Mouse (Mus musculus) neural tube, embryonic 11.5 days (tissue): ENCODE data around the gene Eif4g3. TPM values are rescaled to one million over a fixed set of nuclear protein-coding genes. Genes with fewer than 3 reads are reported as not detected.

Experiments
- ATAC-seq: fragments of 200-750 bp; cut with Nextera tagmentation; 2 replicates; pipeline ENCODE4 v1.8.0; 2017; ENCODE audit warnings: moderate number of reproducible peaks, mild to moderate bottlenecking, moderate TSS enrichment, moderate library complexity; ENCODE audit not compliant: insufficient read depth, low FRiP score, low TSS enrichment
- DNase-seq: peaks from one replicate; pipeline ENCODE4 v3.0.0-alpha.2; 2015; ENCODE audit warnings: low spot score
- H3K27ac ChIP-seq: fragments of 300-500 bp; sonication (generic); 2 replicates; pipeline ENCODE4 v1.5.1; 2014; ENCODE audit warnings: low read depth, mild to moderate bottlenecking, low read length
- H3K27me3 ChIP-seq: fragments of 300-500 bp; sonication (generic); 2 replicates; pipeline ENCODE4 v1.6.1; 2014; ENCODE audit warnings: mild to moderate bottlenecking, low read length, mixed read lengths; ENCODE audit not compliant: control insufficient read depth, insufficient read depth
- H3K36me3 ChIP-seq: fragments of 300-500 bp; sonication (generic); 2 replicates; pipeline ENCODE4 v1.6.1; 2014; ENCODE audit warnings: mild to moderate bottlenecking, low read length, moderate library complexity, mixed read lengths; ENCODE audit not compliant: control insufficient read depth, insufficient read depth
- H3K4me1 ChIP-seq: fragments of 300-500 bp; sonication (generic); 2 replicates; pipeline ENCODE4 v1.6.1; 2014; ENCODE audit warnings: low read length, mixed read lengths; ENCODE audit not compliant: control insufficient read depth, insufficient read depth
- H3K4me2 ChIP-seq: fragments of 300-500 bp; sonication (generic); 2 replicates; pipeline ENCODE4 v1.6.1; 2014; ENCODE audit warnings: low read depth, mild to moderate bottlenecking, moderate library complexity
- H3K4me3 ChIP-seq: fragments of 300-500 bp; sonication (generic); 2 replicates; pipeline ENCODE4 v1.5.1; 2014; ENCODE audit warnings: low read depth, low read length
- H3K9ac ChIP-seq: fragments of 300-500 bp; sonication (generic); 2 replicates; pipeline ENCODE4 v1.6.1; 2014; ENCODE audit warnings: mild to moderate bottlenecking, low read length
- H3K9me3 ChIP-seq: fragments of 300-500 bp; sonication (generic); 2 replicates; pipeline ENCODE4 v1.6.1; 2016; ENCODE audit warnings: low read length; ENCODE audit not compliant: control insufficient read depth
- WGBS: fragments of 180-500 bp; shearing (Covaris S2); extraction: QIAGEN DNeasy Blood & Tissue Kit; methylation state at CpG from one replicate; pipeline ENCODE4 v1.1.7; 2014; 5-methylcytosine and 5-hydroxymethylcytosine counted together
- polyA plus RNA-seq: library from polyadenylated mRNA; unstranded; fragments of >200 nt; fragmentation: Nextera tagmentation; extraction: Ambion mirVana; gene quantifications from 2 replicates; pipeline ENCODE4 v1.2.1, GENCODE M21; 2014

The Eif4g3 gene
- polyA plus RNA-seq, 1 experiment from 2014 or later, result 51.0 TPM

DNA sequence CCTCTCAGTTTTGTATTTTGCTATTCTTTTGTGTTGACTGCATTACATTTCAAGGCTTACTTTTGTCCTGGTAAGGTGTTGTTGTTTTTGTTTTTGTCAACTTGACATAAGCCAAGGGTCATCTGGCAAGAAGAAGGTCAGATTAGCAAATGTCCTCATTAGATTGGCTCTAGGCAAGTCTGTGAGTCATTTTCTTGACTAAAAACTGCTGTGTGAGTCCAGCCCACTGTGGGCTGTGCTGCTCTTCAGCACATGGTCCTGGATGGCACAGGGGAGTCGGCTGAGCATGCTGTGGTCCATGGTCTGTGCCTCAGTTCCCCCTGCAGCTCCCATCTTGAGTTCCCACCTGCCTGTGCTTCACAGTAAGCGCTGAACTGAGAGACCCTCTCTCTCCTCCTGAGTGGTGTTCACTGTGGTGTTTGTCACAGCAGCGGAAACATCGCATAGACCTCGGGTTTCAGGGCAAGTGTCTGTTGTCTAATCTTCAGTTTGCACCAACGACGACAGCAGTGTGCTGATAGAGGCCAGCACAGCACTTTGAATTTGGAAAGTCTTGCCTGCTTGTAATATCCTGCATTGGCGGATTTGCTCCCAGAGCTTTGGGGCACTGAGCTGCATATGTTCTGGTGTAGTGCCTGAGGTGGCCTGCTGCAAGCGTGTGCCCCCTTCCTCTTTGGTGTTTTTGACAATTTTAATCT lies 30.7 kb downstream of the Eif4g3 start:
- no peak overlapping the region for H3K4me3 ChIP-seq
- DNase-seq, result no peak
- no peak for ATAC-seq
- H3K36me3 ChIP-seq, result no peaks in the 10 kb centered on the region
- no peak overlapping the region for H3K27ac ChIP-seq
- 91% methylated on average over 9 of the region's 9 CpGs for WGBS
- H3K9ac ChIP-seq, result no peak overlapping the region
- H3K27me3 ChIP-seq, result no peaks in the 10 kb centered on the region
- no peaks in the 10 kb centered on the region for H3K9me3 ChIP-seq
- H3K4me2 ChIP-seq, result no peak overlapping the region
- H3K4me1 ChIP-seq, result peaks cover 3% of the 10 kb centered on the region; the same call in 1 of the 2 replicates

DNA sequence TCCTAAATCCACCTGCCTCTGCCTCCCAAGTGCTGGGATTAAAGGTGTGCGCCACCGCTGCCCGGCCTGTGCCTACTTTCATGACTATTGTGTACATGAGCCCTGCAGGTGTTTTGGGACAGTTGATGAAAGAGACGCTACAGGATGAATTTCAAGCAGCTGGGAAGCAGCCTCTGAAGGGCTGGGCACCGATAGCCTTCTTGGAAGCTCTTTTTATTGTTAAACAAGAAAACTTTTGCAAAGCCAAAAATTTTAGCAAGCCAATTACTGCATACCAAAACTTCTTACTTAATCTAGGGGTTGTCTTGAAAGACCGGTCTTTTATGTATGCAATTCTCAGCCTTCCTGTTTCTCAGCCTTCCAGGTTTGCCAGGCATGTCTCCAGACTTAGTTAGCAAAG lies 36.3 kb downstream of the Eif4g3 start:
- Histone ChIP-seq H3K4me3 (no peak overlapping the region), H3K9ac (no peak overlapping the region), H3K4me2 (no peak overlapping the region), H3K4me1 (no peaks in the 10 kb centered on the region), H3K9me3 (no peaks in the 10 kb centered on the region), H3K27ac (no peak overlapping the region), H3K36me3 (peaks cover 10% of the 10 kb centered on the region), H3K27me3 (no peaks in the 10 kb centered on the region)
- WGBS, result 94% methylated on average over 6 of the region's 6 CpGs
- ATAC-seq (no peak), DNase-seq (no peak)

DNA sequence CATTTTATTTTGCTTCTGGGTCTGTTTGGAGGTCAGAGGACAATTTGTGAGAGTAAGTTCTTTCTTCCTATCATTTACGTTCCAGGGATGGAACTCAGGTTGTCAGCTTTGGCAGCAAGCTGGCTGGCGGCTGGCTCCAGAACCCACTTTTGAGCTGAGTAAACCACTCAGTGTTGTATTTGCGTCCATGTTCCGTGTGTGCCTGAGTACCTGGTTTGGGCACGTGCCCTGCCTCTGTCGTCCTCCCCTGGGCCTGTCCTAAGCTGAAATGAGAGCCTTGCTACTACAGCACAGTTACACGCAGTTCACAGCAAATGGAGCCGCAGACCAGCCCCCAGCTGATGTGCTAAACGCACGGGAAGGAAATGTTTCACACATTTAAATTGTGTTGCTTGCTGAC lies 39.0 kb downstream of the Eif4g3 start:
- Histone ChIP-seq H3K4me1 (peaks cover 6% of the 10 kb centered on the region), H3K9me3 (no peaks in the 10 kb centered on the region), H3K4me2 (no peak overlapping the region), H3K36me3 (peaks cover 11% of the 10 kb centered on the region), H3K27ac (no peak overlapping the region), H3K9ac (no peak overlapping the region), H3K4me3 (no peak overlapping the region), H3K27me3 (no peaks in the 10 kb centered on the region)
- DNase-seq, result no peak
- ATAC-seq, result no peak
- WGBS, result 94% methylated on average over 10 of the region's 10 CpGs

DNA sequence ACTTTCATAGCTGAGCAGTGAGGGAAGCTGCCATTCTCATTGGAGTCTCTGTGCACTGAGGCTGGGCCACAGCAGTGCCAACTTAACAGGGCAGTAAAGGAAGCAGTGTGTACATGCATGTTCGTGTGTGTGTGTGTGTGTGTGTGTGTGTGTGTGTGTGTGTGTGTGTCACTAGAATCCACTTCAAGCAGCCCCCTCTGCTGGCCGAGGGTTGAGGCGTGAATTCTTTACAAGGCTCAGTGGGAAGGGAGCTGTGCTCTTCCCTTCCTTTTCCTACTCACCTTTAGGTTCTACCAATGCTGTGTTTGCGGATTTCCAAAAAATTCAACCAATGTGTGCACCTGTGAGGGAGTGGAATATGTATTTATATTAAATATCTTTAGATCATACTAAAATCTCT lies 41.0 kb downstream of the Eif4g3 start:
- H3K27me3 ChIP-seq, result no peaks in the 10 kb centered on the region
- no peak overlapping the region for H3K9ac ChIP-seq
- no peaks in the 10 kb centered on the region for H3K9me3 ChIP-seq
- no peak overlapping the region for H3K27ac ChIP-seq
- ATAC-seq (no peak), DNase-seq (no peak)
- H3K4me1 ChIP-seq, result peaks cover 10% of the 10 kb centered on the region
- no peak overlapping the region for H3K4me3 ChIP-seq
- 84% methylated on average over 4 of the region's 4 CpGs for WGBS
- no peak overlapping the region for H3K4me2 ChIP-seq
- peaks cover 12% of the 10 kb centered on the region for H3K36me3 ChIP-seq

DNA sequence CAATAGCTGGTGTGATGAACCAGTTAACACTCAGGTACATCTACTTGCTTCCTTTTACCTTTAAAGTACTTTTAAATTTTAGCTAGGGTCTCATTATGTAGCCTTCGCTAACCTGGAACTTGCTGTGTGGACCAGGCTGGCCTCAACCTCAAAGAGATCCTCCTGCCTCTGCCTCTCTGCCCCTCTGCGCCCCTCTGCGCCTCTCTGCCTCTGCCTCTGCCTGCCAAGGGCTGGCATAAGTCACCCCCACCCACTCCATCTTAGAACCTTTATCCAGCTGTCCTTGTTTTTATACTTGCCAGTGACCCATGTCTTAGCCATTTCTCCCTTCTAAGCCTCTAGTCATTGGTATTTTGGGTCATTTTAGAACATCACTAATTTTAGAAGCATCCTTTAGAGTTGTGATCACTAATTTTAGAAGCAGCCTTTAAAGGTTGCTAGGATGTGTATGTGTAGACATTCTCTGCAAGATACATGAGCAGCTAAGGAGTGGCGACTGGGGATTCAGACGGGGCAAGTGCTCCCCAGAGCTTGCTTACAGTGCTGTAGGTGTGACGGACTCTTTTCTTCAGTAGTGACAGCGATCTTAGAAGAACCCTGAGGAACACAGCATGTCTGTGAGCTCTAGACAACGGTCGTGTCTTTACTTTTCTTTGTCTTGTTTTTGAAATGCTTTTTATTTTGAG lies 42.8 kb downstream of the Eif4g3 start:
- H3K9ac ChIP-seq, result no peak overlapping the region
- WGBS, result 88% methylated on average over 9 of the region's 9 CpGs
- H3K9me3 ChIP-seq, result no peaks in the 10 kb centered on the region
- ATAC-seq (no peak), DNase-seq (no peak)
- H3K4me2 ChIP-seq, result no peak overlapping the region
- no peak overlapping the region for H3K27ac ChIP-seq
- H3K27me3 ChIP-seq, result no peaks in the 10 kb centered on the region
- H3K4me3 ChIP-seq, result no peak overlapping the region
- peaks cover 8% of the 10 kb centered on the region for H3K36me3 ChIP-seq
- peaks cover 10% of the 10 kb centered on the region for H3K4me1 ChIP-seq

DNA sequence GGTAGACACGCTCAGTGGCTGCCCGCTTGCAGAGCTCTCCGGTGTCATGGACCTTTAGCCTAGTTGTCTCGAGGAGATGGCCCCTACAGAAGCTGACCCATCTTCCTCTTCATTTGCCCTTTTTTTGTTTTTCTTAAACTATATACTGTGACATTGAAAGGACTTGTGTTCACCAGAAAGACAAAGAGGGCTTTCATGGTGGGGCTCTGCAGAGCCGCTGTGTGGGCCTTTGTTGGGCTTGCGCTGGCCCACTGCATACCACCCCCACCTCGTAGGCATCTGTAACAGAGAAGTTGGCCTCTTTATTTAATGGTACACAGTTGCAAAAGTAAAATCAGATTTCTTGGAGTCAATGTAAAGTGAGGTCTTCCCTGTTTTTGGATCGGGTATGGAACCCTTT lies 44.3 kb downstream of the Eif4g3 start:
- H3K4me3 ChIP-seq, result no peak overlapping the region
- H3K9me3 ChIP-seq, result no peaks in the 10 kb centered on the region
- DNase-seq, result no peak
- no peaks in the 10 kb centered on the region for H3K27me3 ChIP-seq
- H3K36me3 ChIP-seq, result peaks cover 2% of the 10 kb centered on the region; the same call in 1 of the 2 replicates
- H3K4me2 ChIP-seq, result no peak overlapping the region; the same call in 1 of the 2 replicates
- no peak overlapping the region for H3K9ac ChIP-seq
- peaks cover 10% of the 10 kb centered on the region for H3K4me1 ChIP-seq
- H3K27ac ChIP-seq, result peak overlapping the region; percentile 3
- 39% methylated on average over 8 of the region's 8 CpGs for WGBS
- no peak for ATAC-seq

DNA sequence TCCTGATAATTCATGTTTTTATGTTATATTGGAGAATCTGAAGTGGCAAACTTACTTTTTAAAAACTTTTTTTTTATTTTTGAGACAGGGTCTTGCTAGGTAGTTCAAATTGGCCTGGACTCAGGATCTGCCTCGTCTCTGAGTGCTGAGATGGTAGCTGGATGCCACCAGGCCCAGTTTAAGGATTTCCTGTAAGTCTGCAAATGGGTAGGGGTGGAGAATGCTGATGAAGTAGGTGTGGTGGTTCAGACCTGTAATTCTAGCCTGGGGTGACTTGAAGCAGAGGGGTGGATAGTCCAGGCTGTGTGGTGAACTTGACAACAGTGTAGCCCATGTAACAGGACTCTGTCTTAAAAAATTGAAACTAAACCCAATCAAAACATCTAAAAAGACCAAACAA lies 45.1 kb downstream of the Eif4g3 start:
- H3K27ac ChIP-seq, result no peak overlapping the region
- H3K4me1 ChIP-seq, result peaks cover 10% of the 10 kb centered on the region
- 86% methylated on average over 1 of the region's 1 CpGs for WGBS
- no peak overlapping the region for H3K9ac ChIP-seq
- no peak overlapping the region for H3K4me3 ChIP-seq
- no peaks in the 10 kb centered on the region for H3K27me3 ChIP-seq
- H3K9me3 ChIP-seq, result no peaks in the 10 kb centered on the region
- H3K36me3 ChIP-seq, result peaks cover 2% of the 10 kb centered on the region; the same call in 1 of the 2 replicates
- no peak overlapping the region for H3K4me2 ChIP-seq
- DNase-seq (no peak), ATAC-seq (no peak)

DNA sequence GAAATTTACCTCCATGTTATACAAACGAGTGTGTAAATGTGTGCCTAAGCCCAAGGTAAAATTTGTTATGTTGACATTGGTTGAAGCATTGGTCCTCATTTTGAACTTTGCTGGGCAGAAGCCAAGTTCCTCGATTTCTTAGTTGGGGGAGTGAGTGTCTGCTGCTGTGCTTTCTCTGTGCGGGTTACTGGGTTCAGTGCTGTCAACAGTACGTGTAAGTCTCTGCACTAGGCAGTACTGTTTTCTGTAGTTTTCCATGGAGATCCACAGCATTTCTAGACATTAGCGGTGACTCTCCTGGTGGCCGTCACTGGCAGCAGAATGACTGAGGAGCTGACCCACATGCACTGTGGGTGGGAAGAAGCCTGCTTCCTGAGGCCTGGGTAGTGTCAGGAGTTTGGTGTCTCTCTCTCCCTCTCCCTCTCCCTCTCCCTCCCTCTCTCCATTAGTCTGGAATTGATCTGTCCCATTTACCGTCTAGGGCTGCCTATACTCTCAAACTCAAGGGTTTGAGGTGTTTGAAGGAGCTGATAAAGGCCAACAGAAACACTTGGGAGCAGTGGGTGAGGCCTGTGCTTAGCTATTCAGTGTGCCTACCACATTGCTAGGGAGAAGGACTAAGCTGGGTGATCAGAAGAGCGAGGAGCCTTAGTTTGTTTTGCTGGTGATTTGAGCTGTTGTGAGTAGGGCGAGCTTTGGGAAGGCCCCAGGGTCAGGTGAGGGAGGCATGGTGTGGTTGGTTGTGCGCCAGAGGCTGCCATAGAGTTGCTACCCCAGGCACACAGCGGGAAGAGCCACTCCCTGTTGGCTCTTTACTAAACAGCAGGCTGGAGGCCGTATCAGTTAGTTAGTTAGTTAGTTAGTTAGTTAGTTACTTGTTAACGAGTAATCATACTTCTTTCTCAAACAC lies 45.8 kb downstream of the Eif4g3 start:
- Histone ChIP-seq H3K9me3 (no peaks in the 10 kb centered on the region), H3K27me3 (no peaks in the 10 kb centered on the region), H3K4me3 (no peak overlapping the region), H3K4me1 (peaks cover 10% of the 10 kb centered on the region), H3K27ac (no peak overlapping the region), H3K36me3 (peaks cover 2% of the 10 kb centered on the region; the same call in 1 of the 2 replicates), H3K9ac (no peak overlapping the region), H3K4me2 (no peak overlapping the region)
- ATAC-seq (no peak), DNase-seq (no peak)
- WGBS, result 80% methylated on average over 13 of the region's 13 CpGs
